Mouse (Mus musculus) lung, embryonic 16.5 days (tissue): ENCODE results near the gene Muc5b. TPM values are rescaled to one million over a fixed set of nuclear protein-coding genes. Genes with fewer than 3 reads are reported as not detected.

ENCODE experiments used
- ATAC-seq: fragments of 200-750 bp; cut with Nextera tagmentation; 2 replicates; pipeline ENCODE4 v1.8.0; 2017; ENCODE audit warnings: low read depth, mild to moderate bottlenecking, moderate library complexity
- H3K27ac ChIP-seq: fragments of 300-500 bp; sonication (generic); 2 replicates; pipeline ENCODE4 v1.5.1; 2014; ENCODE audit warnings: mild to moderate bottlenecking, control low read depth, low read length
- H3K27me3 ChIP-seq: fragments of 300-500 bp; sonication (generic); 2 replicates; pipeline ENCODE4 v1.6.1; 2014; ENCODE audit warnings: low read depth, low read length, mixed read lengths; ENCODE audit not compliant: control insufficient read depth, insufficient read depth
- H3K36me3 ChIP-seq: fragments of 300-500 bp; sonication (generic); 2 replicates; pipeline ENCODE4 v1.6.1; 2014; ENCODE audit warnings: low read length; ENCODE audit not compliant: control insufficient read depth, insufficient read depth
- H3K4me1 ChIP-seq: fragments of 300-500 bp; sonication (generic); replicated peaks from 2 replicates; pipeline ENCODE4 v1.6.1; 2014; ENCODE audit warnings: low read length, mixed read lengths; ENCODE audit not compliant: control insufficient read depth, insufficient read depth
- H3K4me2 ChIP-seq: fragments of 300-500 bp; sonication (generic); 2 replicates; pipeline ENCODE4 v1.6.1; 2014; ENCODE audit warnings: low read depth, low read length, control low read depth
- H3K4me3 ChIP-seq: fragments of 300-500 bp; sonication (generic); 2 replicates; pipeline ENCODE4 v1.5.1; 2014; ENCODE audit warnings: mild to moderate bottlenecking, low read length, control low read depth
- H3K9ac ChIP-seq: fragments of 300-500 bp; sonication (generic); 2 replicates; pipeline ENCODE4 v1.6.1; 2014; ENCODE audit warnings: low read length, control low read depth
- H3K9me3 ChIP-seq: fragments of 300-500 bp; sonication (generic); 2 replicates; pipeline ENCODE4 v1.6.1; 2016; ENCODE audit warnings: low read length; ENCODE audit not compliant: control insufficient read depth
- WGBS: fragments of 180-500 bp; shearing (Covaris S2); extraction: QIAGEN DNeasy Blood & Tissue Kit; methylation state at CpG from one replicate; pipeline ENCODE4 v1.1.7; 2014; 5-methylcytosine and 5-hydroxymethylcytosine counted together
- polyA plus RNA-seq: library from polyadenylated mRNA; unstranded; fragments of >200 nt; fragmentation: Nextera tagmentation; extraction: Ambion mirVana; gene quantifications from 2 replicates; pipeline ENCODE4 v1.2.1, GENCODE M21; 2015

The Muc5b gene
- polyA plus RNA-seq, 1 experiment from 2014 or later: 0.54 TPM

GRCm38 (mm10) chr7:141874891-141875290, 36.0 kb downstream of the Muc5b start:
- Histone ChIP-seq H3K27me3 (no peaks in the 10 kb centered on the region), H3K4me2 (no peak overlapping the region), H3K36me3 (no peaks in the 10 kb centered on the region), H3K4me3 (no peak overlapping the region), H3K9ac (no peak overlapping the region), H3K4me1 (no peaks in the 10 kb centered on the region), H3K27ac (no peak overlapping the region), H3K9me3 (no peaks in the 10 kb centered on the region)
- 76% methylated on average over 5 of the region's 5 CpGs for WGBS
- no peak for ATAC-seq

GRCm38 (mm10) chr7:141878813-141879212, 39.9 kb downstream of the Muc5b start:
- 89% methylated on average over 2 of the region's 2 CpGs for WGBS
- peaks cover 13% of the 10 kb centered on the region; the same call in 1 of the 2 replicates for H3K36me3 ChIP-seq
- no peak overlapping the region for H3K4me3 ChIP-seq
- no peak overlapping the region for H3K9ac ChIP-seq
- H3K27ac ChIP-seq: no peak overlapping the region
- no peak for ATAC-seq
- no peaks in the 10 kb centered on the region for H3K4me1 ChIP-seq
- no peak overlapping the region for H3K4me2 ChIP-seq
- no peaks in the 10 kb centered on the region for H3K27me3 ChIP-seq
- H3K9me3 ChIP-seq: no peaks in the 10 kb centered on the region

- H3K4me2 ChIP-seq: no peak overlapping the region
- H3K9ac ChIP-seq: no peak overlapping the region
- H3K27ac ChIP-seq: no peak overlapping the region
- H3K4me3 ChIP-seq: no peak overlapping the region
- 94% methylated on average over 7 of the region's 7 CpGs for WGBS
- ATAC-seq: no peak
- H3K27me3 ChIP-seq: no peaks in the 10 kb centered on the region
- no peaks in the 10 kb centered on the region; the same call in 1 of the 2 replicates for H3K4me1 ChIP-seq
- H3K36me3 ChIP-seq: peaks cover 40% of the 10 kb centered on the region
- H3K9me3 ChIP-seq: no peaks in the 10 kb centered on the region
Observed at GRCm38 (mm10) chr7:141892151-141892550, 53.3 kb downstream of the Muc5b start.

GRCm38 (mm10) chr7:141901825-141902224, 63.0 kb downstream of the Muc5b start:
- no peaks in the 10 kb centered on the region for H3K9me3 ChIP-seq
- H3K4me2 ChIP-seq: peak overlapping the region; percentile 65
- H3K36me3 ChIP-seq: no peaks in the 10 kb centered on the region
- H3K27me3 ChIP-seq: peaks cover 6% of the 10 kb centered on the region; the same call in 1 of the 2 replicates
- WGBS: 0% methylated on average over 16 of the region's 16 CpGs
- peak overlapping the region; percentile 75 for H3K4me3 ChIP-seq
- ATAC-seq: peak; percentile 23; the same call in 1 of the 2 replicates
- H3K4me1 ChIP-seq: peaks cover 13% of the 10 kb centered on the region
- H3K27ac ChIP-seq: 0 out of 2 replicates have a peak overlapping the region, but pooled peaks have one; percentile 10
- H3K9ac ChIP-seq: peak overlapping the region; percentile 85

- Histone ChIP-seq H3K27me3 (peaks cover 6% of the 10 kb centered on the region; the same call in 1 of the 2 replicates), H3K4me2 (peak overlapping the region; percentile 74), H3K27ac (0 out of 2 replicates have a peak overlapping the region, but pooled peaks have one; percentile 10), H3K9me3 (no peaks in the 10 kb centered on the region), H3K4me3 (peak overlapping the region; percentile 75), H3K36me3 (no peaks in the 10 kb centered on the region), H3K9ac (peak overlapping the region; percentile 85), H3K4me1 (peaks cover 13% of the 10 kb centered on the region)
- WGBS: under 1% methylated on average over 39 of the region's 44 CpGs
- peak; percentile 98 for ATAC-seq
Observed at GRCm38 (mm10) chr7:141902269-141902729, 63.4 kb downstream of the Muc5b start.

GRCm38 (mm10) chr7:141902791-141903190, 63.9 kb downstream of the Muc5b start:
- ATAC-seq: no peak
- WGBS: 69% methylated on average over 4 of the region's 4 CpGs
- Histone ChIP-seq H3K27me3 (peaks cover 6% of the 10 kb centered on the region; the same call in 1 of the 2 replicates), H3K4me3 (peak overlapping the region; percentile 75), H3K4me1 (peaks cover 13% of the 10 kb centered on the region), H3K4me2 (peak overlapping the region; percentile 74), H3K27ac (no peak overlapping the region), H3K36me3 (no peaks in the 10 kb centered on the region), H3K9me3 (no peaks in the 10 kb centered on the region), H3K9ac (peak overlapping the region; percentile 65)

- Histone ChIP-seq H3K27ac (no peak overlapping the region), H3K9ac (no peak overlapping the region), H3K9me3 (no peaks in the 10 kb centered on the region), H3K36me3 (no peaks in the 10 kb centered on the region), H3K4me1 (no peaks in the 10 kb centered on the region), H3K27me3 (peaks cover 14% of the 10 kb centered on the region; the same call in 1 of the 2 replicates), H3K4me2 (no peak overlapping the region), H3K4me3 (no peak overlapping the region)
- no peak for ATAC-seq
- WGBS: 68% methylated on average over 6 of the region's 6 CpGs
Observed at GRCm38 (mm10) chr7:141908591-141908990, 69.7 kb downstream of the Muc5b start.

- no peak overlapping the region for H3K9ac ChIP-seq
- no peak overlapping the region for H3K4me2 ChIP-seq
- no peak overlapping the region for H3K27ac ChIP-seq
- no peaks in the 10 kb centered on the region for H3K36me3 ChIP-seq
- ATAC-seq: no peak
- no peak overlapping the region for H3K4me3 ChIP-seq
- H3K4me1 ChIP-seq: no peaks in the 10 kb centered on the region
- 59% methylated on average over 3 of the region's 3 CpGs for WGBS
- peaks cover 12% of the 10 kb centered on the region; the same call in 1 of the 2 replicates for H3K27me3 ChIP-seq
- H3K9me3 ChIP-seq: no peaks in the 10 kb centered on the region
Observed at GRCm38 (mm10) chr7:141911305-141911704, 72.4 kb downstream of the Muc5b start.

GRCm38 (mm10) chr7:141918407-141918806, 79.5 kb downstream of the Muc5b start, which contains the start of gene Tollip:
Gene Tollip, minus strand, starts transcription at chr7:141918507.
- no peaks in the 10 kb centered on the region for H3K4me1 ChIP-seq
- no peaks in the 10 kb centered on the region for H3K36me3 ChIP-seq
- no peaks in the 10 kb centered on the region for H3K9me3 ChIP-seq
- H3K27me3 ChIP-seq: peaks cover 4% of the 10 kb centered on the region; the same call in 1 of the 2 replicates
- H3K4me2 ChIP-seq: no peak within 1 kb of the TSS
- 78% methylated on average over 2 of the region's 2 CpGs for WGBS
- no peak for ATAC-seq
- H3K4me3 ChIP-seq: no peak within 1 kb of the TSS
- no peak within 1 kb of the TSS for H3K9ac ChIP-seq
- no peak within 1 kb of the TSS for H3K27ac ChIP-seq
